Mouse (Mus musculus): Measurements from ENCODE around the gene Psip1. TPM values are rescaled to one million over a fixed set of nuclear protein-coding genes. Genes with fewer than 3 reads are reported as not detected.

Gene Psip1
- total and polyA plus RNA-seq, 3 experiments, result 8.2 to 18.1 (median 17.1) TPM

DNA sequence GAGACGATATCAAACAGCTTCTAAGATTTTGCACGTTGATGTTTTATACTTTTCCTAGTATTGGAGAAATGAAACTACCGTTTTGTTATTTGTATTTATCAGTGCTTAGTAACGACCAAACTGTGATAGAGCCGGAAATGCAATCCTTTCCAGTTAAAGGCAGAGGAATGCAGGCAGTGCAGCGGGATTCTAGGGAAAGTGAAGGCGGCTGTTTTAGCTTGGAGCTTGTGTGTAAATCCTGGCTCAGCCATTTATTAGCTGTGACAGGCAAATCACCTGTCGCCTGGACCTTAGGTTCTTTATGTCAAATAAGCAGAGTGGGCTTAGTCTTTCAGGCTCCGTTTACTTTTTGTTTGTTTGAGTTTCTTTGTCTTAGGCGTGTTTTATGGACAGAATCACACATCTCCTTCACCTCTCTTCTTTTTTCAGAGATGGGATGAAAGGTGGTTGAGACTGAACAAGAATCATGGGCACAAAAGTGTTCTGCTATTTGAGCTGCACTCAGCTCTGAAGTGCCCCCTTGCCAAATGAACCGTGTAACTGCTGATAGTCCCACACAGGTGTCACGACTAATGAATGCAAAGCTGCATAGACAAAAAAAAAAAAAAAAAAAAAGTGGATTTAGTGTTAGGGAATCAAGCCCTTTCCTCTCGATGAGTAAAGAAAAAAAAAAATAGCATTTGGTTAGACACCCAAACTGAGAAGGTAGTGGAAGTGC is 40.2 kb upstream of the Psip1 start:
- intact Hi-C loops (cut with DNase I), result loop anchor here (5.0 kb wide), 2 partner anchors 46 to 109 kb away; partner anchors contain the start of gene Snapc3
- Histone ChIP-seq H3K9ac (ENCODE audit: low read depth, low read length) (no peak overlapping the region), H3K27me3 (ENCODE audit: control insufficient read depth, insufficient read depth, low read length) (no peaks in the 10 kb centered on the region), H3K4me3 (peak overlapping the region; percentile 77), H3K36me3 (ENCODE audit: control insufficient read depth, insufficient read depth, low read length) (no peaks in the 10 kb centered on the region), H3K79me2 (replicated peaks; ENCODE audit: control insufficient read depth, insufficient read depth, low read length) (no peaks in the 10 kb centered on the region), H3K4me1 (ENCODE audit: control insufficient read depth, insufficient read depth, low read length) (no peaks in the 10 kb centered on the region), H3K27ac (no peak overlapping the region)
- WGBS, result 17% methylated on average over 13 of the region's 13 CpGs
- TF ChIP-seq EP300 (IDR thresholded peaks at IDR 0.05; ENCODE audit: insufficient read depth, low read depth, low read length), result no peak
- TF ChIP-seq CTCF (IDR thresholded peaks at IDR 0.05), result no peak
- no peak for TF ChIP-seq POLR2A (IDR thresholded peaks at IDR 0.05; ENCODE audit: insufficient read depth, low read depth, low read length)
- DNase-seq, result no peak

DNA sequence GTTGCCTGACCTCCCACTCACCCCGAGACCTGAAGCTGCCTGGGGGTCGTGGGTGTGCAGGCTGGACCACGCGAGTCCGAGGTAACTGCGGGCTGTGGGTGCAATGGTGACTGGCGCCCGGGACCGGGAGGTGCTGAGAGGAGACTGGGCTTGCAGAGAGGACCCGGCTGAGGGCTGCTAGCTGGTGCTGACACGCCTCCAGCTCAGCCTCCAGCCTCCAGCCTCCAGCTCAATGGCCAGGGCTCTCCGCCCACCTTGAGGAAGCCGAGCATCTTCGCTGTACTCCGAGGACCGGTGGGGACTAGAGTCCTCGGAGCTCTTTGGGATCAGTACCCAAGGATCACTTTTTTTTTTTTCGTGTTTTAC is 39.4 kb upstream of the Psip1 start:
- H3K4me3 ChIP-seq, result peak overlapping the region; percentile 77
- H3K36me3 ChIP-seq (ENCODE audit: control insufficient read depth, insufficient read depth, low read length), result no peaks in the 10 kb centered on the region
- H3K27me3 ChIP-seq (ENCODE audit: control insufficient read depth, insufficient read depth, low read length), result no peaks in the 10 kb centered on the region
- H3K27ac ChIP-seq, result peak overlapping the region; percentile 78
- WGBS, result under 1% methylated on average over 18 of the region's 18 CpGs
- no peaks in the 10 kb centered on the region for H3K79me2 ChIP-seq (replicated peaks; ENCODE audit: control insufficient read depth, insufficient read depth, low read length)
- intact Hi-C loops (cut with DNase I), result loop anchor here (2.0 to 5.0 kb wide), 3 partner anchors 39 to 108 kb away; partner anchors contain the start of genes Psip1 and Snapc3
- H3K9ac ChIP-seq (ENCODE audit: low read depth, low read length), result peak overlapping the region; percentile 80
- H3K4me1 ChIP-seq (ENCODE audit: control insufficient read depth, insufficient read depth, low read length), result no peaks in the 10 kb centered on the region
- no peak for DNase-seq
- no peak for TF ChIP-seq POLR2A (IDR thresholded peaks at IDR 0.05; ENCODE audit: insufficient read depth, low read depth, low read length)
- no peak for TF ChIP-seq CTCF (IDR thresholded peaks at IDR 0.05)
- no peak for TF ChIP-seq EP300 (IDR thresholded peaks at IDR 0.05; ENCODE audit: insufficient read depth, low read depth, low read length)

DNA sequence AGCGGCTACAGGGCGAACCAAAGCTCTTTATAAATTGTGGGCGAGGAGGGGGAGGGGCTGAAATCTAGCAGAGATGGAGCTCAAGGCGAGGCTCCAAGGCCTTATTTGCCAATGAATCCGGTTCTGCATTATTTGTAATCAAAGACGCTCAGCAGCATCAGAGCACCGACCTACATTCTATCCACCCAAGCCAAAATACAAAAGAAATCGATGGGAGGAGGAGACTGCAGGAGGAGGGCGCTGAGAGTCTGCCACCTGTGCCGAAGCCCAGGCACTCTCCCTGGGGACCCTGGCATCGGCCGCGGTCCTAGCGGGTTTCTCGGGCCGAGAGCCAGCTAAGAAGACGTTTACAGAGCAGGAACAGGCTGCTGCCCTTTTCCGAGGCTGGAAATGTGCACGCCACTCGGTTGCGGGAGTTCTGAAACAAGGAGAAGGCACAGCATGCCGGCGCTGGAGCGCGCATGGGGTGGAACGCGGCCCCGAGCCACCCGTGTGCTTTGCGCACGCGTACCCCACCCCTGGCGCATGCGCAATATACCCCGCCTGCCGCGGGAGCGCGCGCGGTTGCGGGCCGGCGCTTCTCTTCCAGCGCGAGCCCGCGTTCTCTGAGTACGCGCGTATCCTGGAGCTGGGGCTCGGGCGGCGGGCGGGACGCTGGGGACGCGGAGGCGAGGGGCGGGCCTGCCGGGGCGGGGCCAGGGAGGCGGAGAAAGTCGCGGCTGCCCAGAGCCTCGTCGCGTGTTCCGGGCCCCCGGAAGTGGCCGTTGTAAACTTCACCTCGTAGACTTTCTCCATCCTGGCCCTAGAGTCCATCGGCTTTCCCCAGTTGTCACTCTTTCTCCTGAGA is 38.8 kb upstream of the Psip1 start, which contains the start of gene Ccdc171:
Gene Ccdc171 (plus strand): TSS at position 703 of the 847 bp plus-strand sequence.
- H3K27ac ChIP-seq, result peak within 1 kb of the TSS; percentile 89
- H3K4me3 ChIP-seq, result peak within 1 kb of the TSS; percentile 77
- H3K27me3 ChIP-seq (ENCODE audit: control insufficient read depth, insufficient read depth, low read length), result no peaks in the 10 kb centered on the region
- H3K36me3 ChIP-seq (ENCODE audit: control insufficient read depth, insufficient read depth, low read length), result no peaks in the 10 kb centered on the region
- intact Hi-C loops (cut with DNase I), result loop anchor here (2.0 to 5.0 kb wide), 3 partner anchors 38 to 108 kb away; partner anchors contain the start of genes Psip1 and Snapc3
- DNase-seq, result peak; percentile 96 to 98
- TF ChIP-seq POLR2A (IDR thresholded peaks at IDR 0.05; ENCODE audit: insufficient read depth, low read depth, low read length), result peak; percentile 95
- no peak for TF ChIP-seq CTCF (IDR thresholded peaks at IDR 0.05)
- TF ChIP-seq EP300 (IDR thresholded peaks at IDR 0.05; ENCODE audit: insufficient read depth, low read depth, low read length), result 0 out of 2 replicates have a peak, but pooled peaks have one; percentile 12
- no peaks in the 10 kb centered on the region for H3K4me1 ChIP-seq (ENCODE audit: control insufficient read depth, insufficient read depth, low read length)
- no peaks in the 10 kb centered on the region for H3K79me2 ChIP-seq (replicated peaks; ENCODE audit: control insufficient read depth, insufficient read depth, low read length)
- peak within 1 kb of the TSS; percentile 80 for H3K9ac ChIP-seq (ENCODE audit: low read depth, low read length)
- under 1% methylated on average over 73 of the region's 73 CpGs for WGBS

DNA sequence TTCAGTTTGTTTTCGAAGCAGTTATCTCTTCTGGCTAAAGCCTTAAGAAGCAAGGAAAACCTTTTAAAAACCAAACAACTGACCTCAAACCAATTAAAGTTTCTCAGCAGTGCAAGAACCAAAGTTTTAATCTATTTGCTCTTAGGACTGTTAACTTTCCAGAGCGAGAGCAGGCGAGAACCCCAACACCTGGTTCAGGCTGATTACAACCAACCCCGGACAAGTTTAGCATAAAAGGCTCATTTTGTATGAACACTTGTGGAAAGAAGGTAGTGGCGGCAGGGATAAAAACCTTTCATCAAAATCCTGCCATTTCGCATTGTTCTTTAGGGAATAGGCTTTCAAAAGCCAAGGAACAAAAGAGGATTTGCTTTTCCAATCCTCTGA is 38.2 kb upstream of the Psip1 start:
- peak overlapping the region; percentile 89; the same call in 1 of the 2 replicates for H3K27ac ChIP-seq
- H3K4me1 ChIP-seq (ENCODE audit: control insufficient read depth, insufficient read depth, low read length), result no peaks in the 10 kb centered on the region
- TF ChIP-seq CTCF (IDR thresholded peaks at IDR 0.05) (no peak), POLR2A (IDR thresholded peaks at IDR 0.05; ENCODE audit: insufficient read depth, low read depth, low read length) (no peak), EP300 (IDR thresholded peaks at IDR 0.05; ENCODE audit: insufficient read depth, low read depth, low read length) (no peak)
- no peak for DNase-seq
- H3K9ac ChIP-seq (ENCODE audit: low read depth, low read length), result peak overlapping the region; percentile 69; the same call in 1 of the 2 replicates
- H3K36me3 ChIP-seq (ENCODE audit: control insufficient read depth, insufficient read depth, low read length), result no peaks in the 10 kb centered on the region
- peak overlapping the region; percentile 77 for H3K4me3 ChIP-seq
- intact Hi-C loops (cut with DNase I), result loop anchor here (2.0 kb wide), 1 partner anchor 38 kb away; the partner anchor contains the start of gene Psip1
- no peaks in the 10 kb centered on the region for H3K27me3 ChIP-seq (ENCODE audit: control insufficient read depth, insufficient read depth, low read length)
- no peaks in the 10 kb centered on the region for H3K79me2 ChIP-seq (replicated peaks; ENCODE audit: control insufficient read depth, insufficient read depth, low read length)
- 19% methylated on average over 6 of the region's 6 CpGs for WGBS

DNA sequence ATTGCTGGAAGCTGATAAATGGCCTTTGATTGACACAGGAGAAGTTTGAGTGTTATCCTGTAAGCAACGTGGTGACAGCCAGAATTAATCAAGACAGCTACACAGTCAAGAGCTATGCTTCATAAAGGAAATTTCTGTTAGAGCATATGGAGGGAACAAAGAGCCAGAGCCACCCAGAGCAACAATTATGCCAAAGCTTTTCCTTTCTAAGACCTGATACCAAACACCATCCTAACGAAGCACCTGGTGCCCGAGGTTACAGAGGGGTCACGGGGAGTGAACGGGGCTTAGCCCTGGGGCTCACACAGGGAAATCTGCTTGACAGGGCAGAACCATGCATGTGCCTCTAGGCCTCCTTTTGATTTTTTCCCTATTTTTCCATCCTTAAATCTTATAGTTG is 35.8 kb upstream of the Psip1 start:
- intact Hi-C loops (cut with DNase I), result no loop called here
- H3K36me3 ChIP-seq (ENCODE audit: control insufficient read depth, insufficient read depth, low read length), result no peaks in the 10 kb centered on the region

More for the DNA sequence above, 35.8 kb upstream of the Psip1 start:
- H3K27ac ChIP-seq, result no peak overlapping the region
- H3K9ac ChIP-seq (ENCODE audit: low read depth, low read length), result no peak overlapping the region
- H3K4me3 ChIP-seq, result no peak overlapping the region
- no peaks in the 10 kb centered on the region for H3K27me3 ChIP-seq (ENCODE audit: control insufficient read depth, insufficient read depth, low read length)
- no peaks in the 10 kb centered on the region for H3K79me2 ChIP-seq (replicated peaks; ENCODE audit: control insufficient read depth, insufficient read depth, low read length)
- DNase-seq, result no peak
- WGBS, result 59% methylated on average over 5 of the region's 5 CpGs
- no peaks in the 10 kb centered on the region for H3K4me1 ChIP-seq (ENCODE audit: control insufficient read depth, insufficient read depth, low read length)
- TF ChIP-seq POLR2A (IDR thresholded peaks at IDR 0.05; ENCODE audit: insufficient read depth, low read depth, low read length) (no peak), EP300 (IDR thresholded peaks at IDR 0.05; ENCODE audit: insufficient read depth, low read depth, low read length) (no peak), CTCF (IDR thresholded peaks at IDR 0.05) (no peak)
